8 mouse cellular contexts compared by ENCODE assay signal in the genomic region with DNA sequence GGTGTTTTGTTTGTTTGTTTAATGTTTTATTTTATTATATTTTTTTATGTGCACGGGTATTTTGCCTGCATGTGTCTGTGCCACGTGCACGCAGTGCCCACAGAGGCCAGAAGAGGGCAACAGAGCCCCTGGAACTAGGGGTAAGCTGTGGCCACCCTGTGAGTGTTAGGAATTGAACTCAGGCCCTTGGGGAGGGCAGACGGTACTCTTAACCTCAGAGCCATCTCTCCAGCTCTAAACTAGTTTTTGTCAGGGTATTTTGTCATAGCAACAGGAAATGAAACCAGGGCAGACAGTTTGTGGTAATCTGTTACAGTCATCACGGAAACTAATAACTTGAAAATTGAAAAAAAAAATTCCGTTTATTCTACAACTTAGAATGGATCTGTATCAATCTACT.
DNase-seq lines count a peak whose midpoint lies in the region.

No protein-coding gene starts in this region.

- peak; percentile 9 to 21 for DNase-seq in cerebellum, postnatal 36 days
- no peak for DNase-seq in cerebellum, adult 9-10 months
- DNase-seq in 416B (ENCODE audit: low read depth), result peak; percentile 62
- DNase-seq in adrenal gland, adult 18-20 months (ENCODE audit: low spot score in 2 of 2), result peak; percentile 77 to 80
- peak; percentile 51 to 55 for DNase-seq in gastrocnemius, adult 8-10 months (ENCODE audit: low spot score in 2 of 2)
- peak; percentile 64 to 86 for DNase-seq in kidney, postnatal 36 days
- DNase-seq in lung, postnatal 10 days, result peak; percentile 80
- peak; percentile 42 to 72 for DNase-seq in spleen, postnatal 10 days (ENCODE audit: low spot score in 2 of 2)
